Mouse (Mus musculus) brain, embryonic 18.5 days (tissue): ENCODE results near the gene Atf7.
A peak's percentile ranks its signal among the peaks of the same experiment; 100 is the strongest.
"Not testable (repeated sequence)": the region's sequence is repeated elsewhere in the genome, so short reads cannot be mapped to it uniquely, and the experiment has no call there.

Source experiments
- DNase-seq: peaks from one replicate; pipeline ENCODE4 v3.0.0-alpha.2; 2012; ENCODE audit warnings: low read depth, low spot score

The Atf7 gene

GRCm38 (mm10) chr15:102624970-102625686, at the start of gene Atf7, which contains the start of gene Gm28047:
Gene Atf7 (minus strand): TSS chr15:102625464.
Gene Gm28047 (minus strand): TSS chr15:102625067.
- DNase-seq = peak; percentile 95

- peak; percentile 81 for DNase-seq
These were observed 48.3 kb upstream of the Atf7 start for GRCm38 (mm10) chr15:102673548-102673947.

DNA sequence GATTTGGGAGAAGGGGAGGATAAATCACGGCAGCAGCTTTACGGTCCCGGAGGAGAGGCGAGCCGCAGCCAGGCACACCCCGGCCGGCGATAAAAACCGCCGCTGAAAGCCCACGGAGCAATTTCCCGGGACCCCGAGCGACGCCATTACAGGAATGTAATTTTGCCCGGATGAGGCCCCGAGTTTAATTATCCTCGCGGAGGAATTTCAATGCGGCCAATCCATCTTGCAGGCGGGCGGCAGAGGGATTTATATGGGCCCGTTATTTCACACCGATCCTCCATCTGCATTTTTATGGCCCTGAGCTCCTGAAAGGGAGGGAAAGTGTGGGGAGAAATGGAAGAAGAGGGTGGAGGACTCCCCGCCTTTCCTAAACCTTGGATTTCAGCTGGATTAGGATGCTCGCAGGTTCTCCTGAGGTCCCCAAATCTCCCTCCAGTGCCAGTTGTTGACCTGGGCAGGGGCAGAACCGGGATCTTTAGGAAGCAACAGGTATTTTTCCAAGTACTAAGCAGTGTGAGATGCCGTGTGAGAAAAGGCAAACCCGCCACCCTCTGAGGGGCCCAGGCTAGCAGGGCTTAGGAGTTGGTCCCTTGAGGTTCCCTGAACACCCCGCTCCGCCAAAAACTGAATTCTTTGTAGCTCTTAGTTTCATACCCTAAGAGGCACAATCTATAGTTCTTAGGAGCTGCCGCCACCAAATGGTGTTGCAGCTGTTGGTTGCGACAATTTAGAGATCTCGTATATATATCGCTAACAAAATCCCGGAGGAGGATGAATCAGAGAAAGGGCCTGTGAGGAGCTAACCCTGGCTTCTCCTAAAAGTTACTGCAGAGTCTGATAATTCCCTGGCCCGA, 47.2 kb upstream of the Atf7 start, which contains the start of gene Atp5g2:
Atp5g2 (minus strand) TSS at position 138 of the 857 bp plus-strand sequence.
- no peak for DNase-seq

DNA sequence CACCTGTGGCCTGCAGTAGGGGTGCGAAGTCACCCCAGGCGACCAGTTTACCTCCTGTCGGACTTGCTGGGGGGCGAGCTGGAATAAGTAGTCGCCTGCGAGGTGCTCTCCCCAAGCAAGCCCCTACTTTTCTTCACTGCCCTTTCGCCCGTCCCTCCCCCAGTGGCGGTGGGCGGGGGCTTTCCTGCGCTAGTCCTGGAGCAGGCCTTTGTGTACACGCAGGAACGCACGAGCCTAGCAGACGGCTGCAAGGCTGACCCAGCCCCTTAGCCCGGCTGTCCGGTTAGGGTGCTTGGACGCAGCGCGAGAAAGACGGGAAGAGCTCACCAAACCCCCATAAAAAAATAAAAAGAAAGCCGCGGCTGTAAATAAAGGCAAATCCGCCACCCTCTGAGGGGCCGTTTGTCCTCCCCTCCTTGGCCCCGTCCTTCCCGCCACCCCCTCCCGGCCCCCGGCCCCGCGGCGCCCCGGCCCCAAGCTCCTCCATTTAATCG, 46.5 kb upstream of the Atf7 start:
- no peak for DNase-seq

DNA sequence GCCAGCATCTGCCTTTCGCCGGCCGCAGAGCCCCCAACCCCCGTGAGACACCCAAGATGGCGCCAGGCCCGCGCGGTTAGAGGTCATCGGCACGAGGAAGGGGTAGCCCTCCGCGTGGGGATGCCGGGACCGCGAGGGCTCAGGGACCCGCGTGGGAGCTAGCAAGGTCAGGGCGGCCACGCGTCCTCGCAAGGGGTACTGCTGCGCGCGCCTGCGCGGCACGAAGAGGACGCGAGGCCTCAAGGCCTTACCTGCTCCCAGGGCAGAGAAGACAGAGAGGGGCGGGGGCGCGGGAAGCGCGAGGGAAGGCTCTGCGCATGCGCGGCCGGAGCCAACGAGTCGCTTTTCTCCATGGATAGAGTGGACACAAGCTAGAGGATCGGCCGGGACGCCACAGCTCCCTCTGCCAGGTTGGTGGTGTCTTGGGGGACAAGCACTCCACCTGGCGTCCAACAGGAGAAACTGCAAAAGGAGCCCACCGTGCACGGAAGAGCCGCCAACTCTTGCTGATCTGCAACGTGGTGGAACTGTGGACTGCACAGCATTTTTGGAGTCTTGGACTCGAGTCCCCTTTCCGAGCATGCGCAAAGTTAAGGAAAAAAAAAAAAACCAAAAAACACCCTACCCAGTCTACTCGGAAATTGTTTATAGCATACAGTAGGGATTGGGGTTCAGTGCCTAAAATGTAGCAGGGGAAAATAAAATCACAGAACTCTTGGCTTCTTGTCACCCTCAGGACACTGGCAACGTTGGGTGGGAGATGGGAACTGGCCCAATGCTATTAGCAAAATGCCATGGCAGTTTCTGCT, 45.7 kb upstream of the Atf7 start:
- peak; percentile 97 for DNase-seq

DNA sequence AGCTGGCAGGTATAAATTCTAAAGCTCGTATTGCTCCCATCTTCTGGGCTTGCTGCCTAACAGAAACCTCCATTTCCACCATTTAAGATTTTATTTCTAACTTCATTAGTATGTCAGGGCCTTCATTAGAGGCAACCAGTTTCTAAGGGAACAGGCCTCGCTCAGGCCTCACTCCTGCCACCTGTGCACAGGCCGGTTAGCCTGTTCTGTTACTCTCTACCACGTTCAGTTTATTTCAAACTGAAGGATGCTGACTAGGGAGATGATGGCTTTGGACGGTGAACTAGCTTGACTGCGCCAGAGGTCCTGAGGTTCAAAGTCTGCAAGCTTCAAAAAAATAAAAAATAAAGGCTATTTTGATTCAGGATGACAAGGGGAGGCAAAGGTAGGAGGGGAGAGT, 45.0 kb upstream of the Atf7 start:
- no peak for DNase-seq

DNA sequence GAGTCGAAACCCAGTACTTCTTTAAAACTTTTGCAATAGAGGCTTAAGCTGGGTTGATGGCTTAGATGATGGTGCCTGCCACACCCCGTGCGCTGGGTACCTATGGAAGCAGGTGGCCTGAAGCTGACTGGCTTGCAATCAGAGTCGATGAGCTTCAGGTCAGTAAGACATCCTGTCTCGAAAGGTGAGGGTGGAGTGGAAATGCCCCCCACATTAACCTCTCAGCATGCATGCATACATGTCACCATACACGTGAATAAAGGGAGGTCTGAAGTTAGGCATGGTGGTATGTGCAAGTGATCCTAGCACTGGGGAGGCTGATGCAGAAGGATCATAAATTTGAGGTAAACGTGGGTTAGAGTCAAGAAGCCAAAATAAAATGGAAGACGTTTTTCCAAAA, 44.3 kb upstream of the Atf7 start:
- no peak for DNase-seq

DNA sequence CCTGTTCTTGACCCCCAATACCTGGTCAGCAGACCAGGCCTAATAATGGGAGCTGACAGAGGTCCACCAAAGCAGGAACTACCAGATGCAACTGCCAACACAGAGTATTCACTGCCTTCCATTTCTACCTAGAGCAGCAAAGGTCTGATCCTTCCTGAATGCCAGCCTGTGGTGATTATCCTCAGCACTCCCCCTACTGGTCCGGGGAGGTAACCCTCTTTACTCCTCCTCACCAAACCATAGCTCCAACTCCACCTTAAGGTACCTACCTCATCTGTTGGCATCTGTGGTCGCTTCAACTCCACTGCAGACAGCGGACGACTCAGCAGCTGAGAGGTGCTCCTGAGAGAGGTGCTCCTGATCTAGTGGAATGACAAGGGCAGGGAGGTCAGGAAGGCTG, 40.2 kb upstream of the Atf7 start:
- no peak for DNase-seq

DNA sequence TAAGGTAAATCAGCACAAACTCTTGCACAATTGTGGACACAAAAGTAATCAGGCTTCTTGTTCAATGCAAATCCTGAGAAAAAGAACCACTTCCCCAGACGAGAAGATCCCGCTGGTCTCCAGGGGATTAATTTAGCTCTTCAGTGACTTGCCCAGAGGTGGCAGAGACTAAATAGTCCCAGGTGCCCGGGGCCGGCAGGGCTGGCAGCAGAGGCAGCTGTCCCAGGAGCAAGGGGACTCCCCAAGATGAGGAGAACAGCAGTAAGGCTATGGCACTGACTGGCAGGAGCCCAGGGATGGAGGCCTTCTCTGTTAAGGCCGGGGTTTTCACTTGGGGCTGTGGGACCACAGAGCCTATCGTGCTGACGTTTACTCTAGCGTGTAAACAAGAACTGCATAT, 38.6 kb upstream of the Atf7 start:
- DNase-seq = no peak

- DNase-seq = not testable (repeated sequence)
These were observed 37.3 kb upstream of the Atf7 start for GRCm38 (mm10) chr15:102662601-102663000.

- no peak for DNase-seq
These were observed 32.7 kb upstream of the Atf7 start for GRCm38 (mm10) chr15:102657926-102658381.

- no peak for DNase-seq
These were observed 31.4 kb upstream of the Atf7 start for GRCm38 (mm10) chr15:102656658-102657057.

DNA sequence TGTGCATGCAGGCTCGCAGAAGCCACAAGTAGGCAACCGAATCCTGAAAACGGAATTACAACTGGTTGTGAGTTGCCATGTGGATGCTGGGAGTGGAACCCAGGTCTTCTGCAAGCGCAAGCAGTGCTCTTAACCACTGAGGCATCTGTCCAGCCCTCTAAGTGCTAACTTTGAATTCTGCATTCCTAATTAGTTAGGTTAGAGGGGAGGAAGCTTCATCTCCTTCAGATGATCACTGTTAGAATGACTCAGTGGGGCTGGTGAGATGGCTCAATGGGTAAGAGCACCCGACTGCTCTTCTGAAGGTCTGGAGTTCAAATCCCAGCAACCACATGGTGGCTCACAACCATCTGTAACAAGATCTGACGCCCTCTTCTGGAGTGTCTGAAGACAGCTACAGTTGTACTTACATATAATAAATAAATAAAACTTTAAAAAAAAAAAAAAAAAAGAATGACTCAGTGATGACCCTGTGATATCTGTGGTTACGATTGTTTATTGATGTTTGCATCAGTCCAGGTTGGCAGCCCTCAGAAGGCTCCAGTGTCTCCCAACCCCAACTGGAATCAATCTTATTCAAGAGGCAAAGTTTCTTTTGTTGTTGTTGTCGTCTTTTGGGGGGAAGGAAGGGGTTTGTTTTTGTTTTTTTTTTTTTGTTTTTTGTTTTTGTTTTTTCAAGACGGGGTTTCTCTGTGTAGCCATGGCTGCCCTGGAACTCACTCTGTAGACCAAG, 26.8 kb upstream of the Atf7 start:
- not testable (repeated sequence) for DNase-seq

DNA sequence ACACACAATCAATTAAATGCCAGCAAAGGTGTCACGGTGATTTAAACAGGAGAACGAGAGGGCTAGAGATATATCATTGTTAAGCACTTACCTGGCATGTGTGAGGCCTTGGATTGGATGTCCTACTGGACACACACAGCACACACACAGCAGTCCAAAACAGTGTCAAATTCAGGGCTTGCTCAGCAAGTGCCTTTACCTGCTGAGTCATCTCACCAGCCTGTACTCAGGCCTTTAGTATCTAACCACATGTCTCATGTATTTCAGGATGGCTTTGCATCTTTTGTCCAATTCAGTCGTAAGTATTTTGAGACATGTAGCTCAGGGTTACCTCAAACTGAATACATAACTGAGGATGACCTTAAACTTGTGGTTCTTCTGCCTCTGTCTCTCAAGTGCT, 25.8 kb upstream of the Atf7 start:
- DNase-seq = no peak

GRCm38 (mm10) chr15:102635817-102636216, 10.6 kb upstream of the Atf7 start:
- DNase-seq = peak; percentile 61

DNA sequence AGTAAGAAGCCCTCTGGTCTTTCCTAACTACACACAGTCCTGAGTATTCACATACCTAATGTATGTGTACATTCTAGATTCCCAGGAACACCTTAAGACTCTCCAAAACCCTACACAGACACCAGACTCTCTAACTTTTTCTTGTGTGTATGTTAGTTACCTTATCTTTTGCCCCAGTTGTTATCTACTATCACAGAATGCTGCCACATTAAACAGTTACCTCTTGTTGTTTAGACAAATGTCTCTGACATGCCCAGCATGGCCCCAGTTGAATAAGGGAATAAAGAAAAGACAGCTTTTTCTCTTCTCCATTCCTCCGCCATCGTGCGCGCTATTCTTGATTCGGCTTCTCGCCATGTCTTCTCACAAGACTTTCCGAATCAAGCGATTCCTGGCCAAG, 9.4 kb upstream of the Atf7 start:
- DNase-seq = no peak

DNA sequence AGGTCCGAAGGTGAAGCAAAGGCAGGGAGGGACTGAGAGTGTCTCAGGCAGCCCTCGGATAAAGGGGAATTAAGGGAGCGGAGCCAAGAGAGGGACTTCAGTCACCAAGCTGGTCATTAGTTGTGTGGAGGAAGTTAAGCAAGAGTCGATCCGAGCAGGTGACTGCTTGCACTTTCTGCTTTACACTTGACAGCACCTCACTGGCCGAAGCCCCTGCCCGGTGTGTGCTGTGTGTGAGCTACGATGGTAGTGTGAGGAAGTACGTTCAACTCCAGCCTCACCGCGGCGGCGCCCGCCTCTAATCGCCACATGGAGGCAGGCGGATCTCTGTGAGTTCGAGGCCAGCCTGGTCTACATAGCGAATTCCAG, 407 bp upstream of the Atf7 start:
- no peak for DNase-seq

GRCm38 (mm10) chr15:102624291-102624969, 834 bp downstream of the Atf7 start:
- no peak for DNase-seq

- no peak for DNase-seq
These were observed 2.1 kb downstream of the Atf7 start for GRCm38 (mm10) chr15:102623121-102623520.

DNA sequence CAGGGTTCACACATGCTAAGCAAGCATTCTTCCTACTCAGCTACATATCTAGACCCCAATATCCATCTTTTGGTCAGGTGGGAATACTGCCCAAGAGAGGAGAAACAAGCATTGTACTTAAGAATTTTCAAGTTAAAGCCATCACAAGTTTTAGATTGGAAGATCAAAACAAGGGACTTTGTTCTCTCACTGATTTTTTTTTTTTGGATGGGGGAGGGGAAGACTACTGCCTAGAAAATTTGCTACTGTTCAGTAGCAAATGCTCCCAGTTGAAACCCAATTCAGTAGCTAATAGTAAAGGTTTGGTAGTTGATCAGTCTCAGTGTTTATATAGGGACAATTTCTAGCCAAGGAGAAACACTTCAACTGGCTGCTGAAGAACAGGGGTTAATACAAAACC, 2.7 kb downstream of the Atf7 start:
- no peak for DNase-seq
